Mouse (Mus musculus): ENCODE results near the gene Olfr524.

The Olfr524 gene

DNA sequence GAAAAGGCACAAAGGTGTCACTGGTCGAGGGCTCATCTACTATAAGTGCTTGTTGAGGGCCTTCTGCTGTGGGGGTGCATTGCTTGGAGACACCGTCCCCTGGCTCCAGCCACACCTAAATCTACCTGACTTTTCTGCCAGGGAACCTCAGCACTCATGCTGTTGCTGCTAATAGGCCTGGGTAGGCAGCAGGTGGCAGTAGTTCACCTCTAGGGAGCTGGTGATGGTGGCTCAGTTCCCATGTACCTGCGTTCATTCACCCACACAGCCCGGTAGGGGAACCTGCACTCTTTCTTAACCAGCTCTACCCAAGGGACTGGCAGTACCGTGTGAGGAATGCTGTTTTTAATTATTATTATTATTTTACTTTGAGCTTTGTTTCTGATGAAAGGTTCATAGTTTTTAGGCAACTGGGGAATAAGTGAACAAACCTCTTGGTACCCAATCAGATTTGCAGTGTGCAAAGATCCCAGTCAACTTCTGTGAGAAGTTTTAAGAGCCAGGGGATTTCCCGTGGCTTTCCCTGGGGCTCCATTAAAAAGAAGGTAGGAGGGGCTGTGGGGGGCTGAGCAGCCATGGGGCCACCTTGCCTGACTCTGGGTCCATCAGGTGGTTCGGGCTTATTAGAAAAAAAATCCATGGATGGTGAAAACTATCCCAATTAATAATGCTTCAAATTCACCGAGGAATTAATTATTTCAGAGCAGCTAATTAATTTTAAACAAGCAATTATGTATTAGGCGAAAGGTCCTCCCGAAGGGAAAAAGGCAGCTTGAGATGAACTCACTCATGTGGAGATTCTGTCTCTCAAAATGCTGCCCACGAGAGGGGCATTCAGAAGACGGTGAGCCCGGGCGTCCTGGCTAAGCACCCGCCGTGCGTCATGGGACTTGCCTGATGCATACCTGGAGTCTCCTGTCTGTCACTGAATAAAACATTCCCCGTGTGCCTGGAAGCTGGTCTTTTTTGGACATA is 18.8 kb downstream of the Olfr524 start:
- peak; percentile 13 for DNase-seq (ENCODE audit: low spot score)

DNA sequence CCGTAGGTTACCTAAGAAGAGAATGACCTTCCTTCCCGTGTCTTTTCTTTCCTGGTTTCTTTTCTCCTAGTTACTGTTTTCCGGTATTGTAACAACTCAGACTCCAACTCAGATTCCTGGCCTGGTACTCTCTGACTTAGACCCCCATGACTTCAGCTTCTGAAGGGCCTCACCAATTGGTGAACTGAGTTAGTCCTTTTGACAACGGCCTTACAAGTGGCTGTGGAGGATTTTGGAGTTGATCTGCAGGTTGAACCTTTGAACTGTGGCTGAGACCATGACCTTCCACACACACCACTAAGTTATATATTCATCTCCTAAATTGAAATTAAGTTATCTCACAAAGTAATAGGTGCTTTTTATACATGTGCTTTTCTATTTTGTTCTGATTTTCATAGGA is 21.6 kb downstream of the Olfr524 start:
- no peak for DNase-seq (ENCODE audit: low spot score)

DNA sequence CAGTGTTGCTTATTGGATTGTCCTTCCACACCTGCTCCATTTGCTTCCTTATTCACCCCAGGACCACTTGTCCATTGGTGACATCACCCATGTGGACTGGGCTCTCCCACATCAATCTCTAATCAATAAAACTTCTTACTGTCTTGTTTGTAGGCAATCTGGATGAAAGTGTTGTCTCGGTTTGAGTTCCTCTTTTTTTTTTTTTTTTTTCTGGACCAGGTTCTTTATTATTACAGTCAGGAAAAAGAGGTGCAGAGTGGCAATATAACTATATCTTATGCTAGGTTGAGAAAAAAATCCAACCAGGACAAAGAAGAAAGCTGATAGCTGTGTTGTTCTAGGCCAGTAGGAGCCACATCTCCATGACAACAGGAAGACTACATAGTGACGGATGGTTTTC is 25.1 kb downstream of the Olfr524 start:
- DNase-seq (ENCODE audit: low spot score), result no peak

DNA sequence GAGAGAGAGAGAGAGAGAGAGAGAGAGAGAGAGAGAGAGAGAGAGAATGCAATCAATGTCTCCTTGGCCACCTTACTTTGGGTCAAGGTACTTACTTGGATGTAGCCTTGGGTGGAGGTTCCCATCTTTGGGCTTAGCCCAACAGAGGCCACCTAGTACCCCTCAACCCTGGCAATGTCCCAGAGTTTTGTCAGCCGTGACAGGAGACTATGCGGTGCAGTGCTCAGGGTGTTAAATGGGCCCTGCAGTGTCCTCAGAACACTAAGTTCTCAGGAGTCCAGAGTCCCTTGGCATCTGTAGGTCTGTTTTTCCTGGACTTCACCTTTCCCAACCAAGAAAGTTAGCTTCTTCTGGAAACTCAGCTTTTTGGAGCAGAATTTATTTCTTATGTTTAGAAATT is 26.6 kb downstream of the Olfr524 start:
- DNase-seq (ENCODE audit: low spot score), result no peak

DNA sequence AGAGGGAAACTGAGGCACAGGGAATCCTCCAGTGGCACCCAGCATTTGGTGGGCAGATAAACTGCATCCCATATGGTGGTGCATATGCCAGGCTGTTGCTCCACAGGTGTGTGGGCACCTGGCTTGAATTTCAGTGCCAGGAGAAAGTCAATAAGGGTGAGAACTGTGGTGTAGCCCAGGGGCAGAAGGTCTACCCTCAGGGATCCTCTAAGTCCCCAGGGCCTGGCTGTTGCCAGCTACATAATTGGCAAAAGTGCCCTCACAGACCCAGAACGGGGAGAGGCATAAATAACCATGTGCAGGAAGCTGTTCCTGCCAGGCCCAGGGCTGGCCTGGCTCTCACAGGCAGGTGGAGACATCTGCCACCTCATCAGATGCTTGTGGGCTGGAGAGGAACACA is 32.8 kb downstream of the Olfr524 start, which contains the start of gene Olfr523:
Gene Olfr523 (plus strand): TSS at position 282 of the 400 bp plus-strand sequence.
- no peak for DNase-seq (ENCODE audit: low spot score)

DNA sequence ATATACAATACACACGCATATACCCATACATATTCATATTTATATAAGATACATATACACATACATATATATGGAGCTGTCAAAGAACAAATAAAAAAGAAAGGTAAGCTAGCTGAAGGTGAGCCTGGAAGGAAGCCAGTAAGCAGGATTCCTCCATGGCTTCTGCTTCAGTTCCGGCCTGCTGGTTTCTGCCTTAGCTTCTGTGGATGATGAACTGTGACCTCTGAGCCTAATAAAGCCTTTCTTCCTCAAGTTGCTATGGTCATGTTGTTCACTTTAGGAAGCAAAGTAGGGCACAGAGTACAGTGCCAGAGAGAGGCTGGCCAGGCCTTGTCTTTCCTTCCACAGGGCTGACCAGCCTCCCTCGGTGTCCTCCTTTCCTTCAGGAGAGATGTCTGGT is 34.9 kb downstream of the Olfr524 start:
- DNase-seq (ENCODE audit: low spot score), result no peak

DNA sequence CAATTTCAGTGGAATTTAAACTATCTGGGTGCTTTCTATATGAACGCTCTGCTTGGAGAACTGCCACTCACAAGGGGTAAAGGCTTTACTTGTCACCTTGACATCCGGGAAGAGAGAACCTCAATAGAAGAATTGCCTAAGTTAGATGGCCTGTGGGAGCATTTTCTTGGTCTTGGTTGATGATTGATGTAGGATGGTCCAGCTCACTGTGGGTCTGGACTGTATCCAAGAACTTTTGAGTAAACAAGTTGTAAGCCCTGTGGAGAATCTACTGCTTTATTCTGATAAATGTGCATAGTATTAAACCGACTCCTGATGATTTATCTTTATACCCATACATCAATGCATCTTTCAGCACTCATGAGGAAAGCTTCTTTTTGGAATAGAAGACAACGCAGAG is 36.4 kb downstream of the Olfr524 start:
- DNase-seq (ENCODE audit: low spot score), result no peak

DNA sequence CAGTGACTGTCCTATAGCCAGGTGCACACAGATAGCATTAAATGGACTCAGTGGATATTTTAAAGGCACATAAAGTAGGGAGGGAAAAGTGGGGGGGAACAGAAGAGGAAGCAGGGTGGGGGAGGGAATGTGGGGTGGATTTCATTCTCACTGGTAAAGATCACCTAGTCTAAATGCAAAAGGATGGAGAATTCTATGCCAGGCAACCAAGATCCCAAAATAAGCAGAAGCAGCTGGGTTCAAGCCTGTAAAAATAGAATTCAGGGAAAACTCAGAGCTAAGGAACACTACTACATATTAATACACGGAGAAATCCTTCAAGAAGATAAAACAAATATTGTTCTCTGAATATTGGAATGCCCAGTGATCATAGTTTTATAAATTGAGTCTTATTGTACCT is 37.8 kb downstream of the Olfr524 start:
- DNase-seq (ENCODE audit: low spot score), result no peak

DNA sequence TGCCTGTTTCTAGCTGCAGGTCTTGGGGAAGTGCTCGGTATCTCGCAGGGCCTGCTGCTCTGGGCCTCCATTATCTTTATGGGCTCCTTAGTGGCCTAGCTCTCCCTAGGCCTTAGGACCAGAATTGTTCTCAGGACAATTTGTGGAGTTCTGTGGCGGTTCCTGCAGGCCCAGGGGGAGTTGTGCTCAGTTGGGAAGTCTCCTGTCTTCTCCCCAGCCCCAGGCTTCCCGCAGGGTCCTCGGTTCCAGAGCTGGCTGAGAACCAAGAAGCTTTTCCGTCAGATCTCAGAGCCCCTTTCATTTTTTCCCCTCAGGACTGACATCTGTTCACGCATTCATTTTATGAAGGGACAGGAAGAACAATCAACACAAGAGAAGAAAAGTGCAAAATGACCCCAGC is 41.1 kb downstream of the Olfr524 start, which contains the start of gene Olfr522:
Gene Olfr522 (minus strand): TSS at position 101 of the 400 bp plus-strand sequence.
- DNase-seq (ENCODE audit: low spot score), result no peak

DNA sequence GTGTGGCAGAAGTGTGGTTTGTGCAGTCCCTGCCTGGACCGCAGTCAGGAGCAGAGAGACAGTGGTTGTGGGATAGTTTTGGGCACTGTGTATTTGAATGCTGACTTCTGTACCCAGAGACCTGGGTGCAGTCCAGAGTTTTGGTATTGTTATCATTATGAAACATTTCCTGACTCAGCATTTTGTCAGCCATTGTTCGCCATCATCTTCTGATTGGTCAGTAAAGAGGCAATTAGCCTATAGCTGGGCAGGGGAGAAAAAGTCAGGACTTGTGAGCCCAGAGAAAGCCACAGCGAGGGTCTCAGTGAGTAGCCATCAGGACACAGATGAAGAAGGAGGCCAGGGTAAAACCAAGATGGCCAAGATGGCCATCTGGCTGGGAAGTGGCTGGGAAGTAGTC is 45.4 kb downstream of the Olfr524 start:
- DNase-seq (ENCODE audit: low spot score), result no peak

DNA sequence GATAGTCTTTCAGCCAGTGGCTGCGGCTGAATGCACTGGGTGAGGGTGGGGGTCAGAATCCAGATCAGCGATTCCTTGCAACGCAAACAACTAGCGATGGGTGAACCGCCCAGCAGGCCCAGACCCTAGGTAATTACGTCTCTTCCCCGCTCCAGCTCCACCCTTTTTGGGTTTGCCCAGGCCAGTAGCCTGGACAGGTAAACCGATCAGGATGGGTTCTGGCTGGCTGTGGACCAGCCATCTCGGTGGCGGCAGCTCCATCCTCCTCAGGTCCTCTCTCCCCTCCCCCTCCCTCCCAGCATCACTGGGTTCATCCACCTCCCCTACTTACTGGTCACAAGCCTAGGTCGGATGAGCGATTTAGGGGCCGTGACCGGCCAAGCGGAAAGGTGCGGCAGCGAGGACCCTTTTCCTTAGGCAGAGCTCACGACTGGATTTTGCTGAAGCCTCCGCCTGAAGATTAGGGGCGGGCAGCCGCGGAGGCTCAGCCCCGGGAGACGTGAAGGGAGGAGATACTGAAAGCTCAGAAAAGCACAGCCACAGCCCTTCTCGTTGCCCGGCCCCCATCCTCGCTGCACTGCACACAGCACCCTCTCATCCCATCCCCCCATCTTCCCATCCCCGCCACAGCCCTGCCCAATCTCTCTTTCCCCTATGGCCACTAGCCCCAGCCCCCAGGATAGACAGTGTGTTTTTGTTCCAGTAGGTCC is 51.4 kb downstream of the Olfr524 start, which contains the start of gene Sprn:
Gene Sprn (minus strand): TSS at position 660 of the 710 bp plus-strand sequence.
- peak; percentile 39 for DNase-seq (ENCODE audit: low spot score)

DNA sequence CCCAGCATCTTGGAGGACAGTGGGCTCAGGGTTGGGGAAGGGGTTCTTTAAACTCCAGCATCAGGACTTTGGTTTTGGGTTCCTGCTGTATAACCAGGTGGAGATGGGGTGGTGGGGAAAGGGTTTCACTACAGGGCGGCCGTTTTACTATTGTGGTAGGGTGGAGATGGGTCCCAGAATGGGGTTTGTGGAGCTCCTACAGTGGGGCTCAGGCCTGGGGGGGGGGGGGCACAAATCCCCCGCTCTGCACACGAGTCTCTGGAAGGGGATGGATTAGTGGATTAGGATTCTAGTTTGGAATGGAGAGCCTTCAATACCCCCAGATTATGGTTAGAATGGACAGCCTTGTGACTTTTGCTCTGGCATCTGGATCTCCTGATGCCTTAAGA is 51.9 kb downstream of the Olfr524 start:
- no peak for DNase-seq (ENCODE audit: low spot score)

DNA sequence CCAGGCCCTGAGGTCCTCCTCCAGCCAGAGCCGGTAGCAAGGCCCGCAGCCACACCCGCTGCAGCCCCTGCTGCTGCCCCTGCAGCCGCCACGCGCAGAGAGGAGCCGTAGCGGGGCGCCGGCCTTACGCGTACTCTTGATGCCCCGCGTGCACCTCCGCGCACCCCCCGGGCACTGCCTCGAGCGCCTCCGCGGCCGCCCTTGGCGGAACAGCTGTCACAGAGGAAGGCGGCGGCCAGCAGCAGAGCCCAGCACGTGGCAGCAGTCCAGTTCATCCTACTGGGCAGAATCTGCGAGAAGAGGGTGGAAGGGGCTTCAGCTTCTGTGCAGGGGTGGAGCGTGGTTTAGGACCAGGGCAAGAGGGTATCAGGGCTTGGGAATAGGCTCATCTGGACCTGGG is 52.4 kb downstream of the Olfr524 start:
- peak; percentile 26 for DNase-seq (ENCODE audit: low spot score)
